Mouse (Mus musculus) lung, postnatal 0 days (tissue): Measurements from ENCODE around the gene Stxbp6. TPM values are rescaled to one million over a fixed set of nuclear protein-coding genes. Genes with fewer than 3 reads are reported as not detected.
A peak's percentile ranks its signal among the peaks of the same experiment; 100 is the strongest.

Source experiments
- ATAC-seq: fragments of 200-750 bp; cut with Nextera tagmentation; 2 replicates; pipeline ENCODE4 v1.8.0; 2017; ENCODE audit warnings: moderate library complexity
- DNase-seq: peaks from one replicate; pipeline ENCODE4 v3.0.0-alpha.2; 2016; ENCODE audit warnings: low spot score
- H3K27ac ChIP-seq: fragments of 300-500 bp; sonication (generic); 2 replicates; pipeline ENCODE4 v1.5.1; 2014; ENCODE audit warnings: antibody characterized with exemption, mild to moderate bottlenecking, low read length, mixed read lengths
- H3K27me3 ChIP-seq: fragments of 300-500 bp; sonication (generic); replicated peaks from 2 replicates; pipeline ENCODE4 v1.6.1; 2014; ENCODE audit warnings: low read length, mixed read lengths; ENCODE audit not compliant: insufficient read depth
- H3K36me3 ChIP-seq: fragments of 300-500 bp; sonication (generic); 2 replicates; pipeline ENCODE4 v1.6.1; 2014; ENCODE audit warnings: low read length, mixed read lengths; ENCODE audit not compliant: insufficient read depth
- H3K4me1 ChIP-seq: fragments of 300-500 bp; sonication (generic); 2 replicates; pipeline ENCODE4 v1.6.1; 2014; ENCODE audit warnings: antibody characterized with exemption, low read depth, low read length, mixed read lengths; ENCODE audit not compliant: insufficient read depth
- H3K4me2 ChIP-seq: fragments of 300-500 bp; sonication (generic); replicated peaks from 2 replicates; pipeline ENCODE4 v1.6.1; 2014; ENCODE audit warnings: low read depth, mild to moderate bottlenecking, low read length, moderate library complexity, mixed read lengths
- H3K4me3 ChIP-seq: fragments of 300-500 bp; sonication (generic); 2 replicates; pipeline ENCODE4 v1.5.1; 2014; ENCODE audit warnings: low read depth, low read length
- H3K9ac ChIP-seq: fragments of 300-500 bp; sonication (generic); replicated peaks from 2 replicates; pipeline ENCODE4 v1.6.1; 2014; ENCODE audit warnings: low read depth, mild to moderate bottlenecking
- H3K9me3 ChIP-seq: fragments of 300-500 bp; sonication (generic); 2 replicates; pipeline ENCODE4 v1.6.1; 2016; ENCODE audit warnings: low read length, mixed read lengths
- CTCF ChIP-seq: IDR thresholded peaks from 2 replicates; pipeline ENCODE4 v1.5.1; 2016; ENCODE audit warnings: antibody characterized with exemption, mild to moderate bottlenecking
- EP300 ChIP-seq: IDR thresholded peaks from 2 replicates; pipeline ENCODE4 v1.6.1; 2016; ENCODE audit warnings: antibody characterized with exemption, mild to moderate bottlenecking, control low read depth
- WGBS: fragments of 180-500 bp; shearing (Covaris S2); extraction: QIAGEN DNeasy Blood & Tissue Kit; methylation state at CpG from one replicate; pipeline ENCODE4 v1.1.7; 2014; 5-methylcytosine and 5-hydroxymethylcytosine counted together
- polyA plus RNA-seq: library from polyadenylated mRNA; unstranded; fragments of >200 nt; fragmentation: Nextera tagmentation; extraction: Ambion mirVana; gene quantifications from 2 replicates; pipeline ENCODE4 v1.2.1, GENCODE M21; 2015

Stxbp6 gene
- polyA plus RNA-seq, 1 experiment from 2014 or later: 22.1 TPM

- Histone ChIP-seq H3K27me3 (no peaks in the 10 kb centered on the region), H3K36me3 (no peaks in the 10 kb centered on the region), H3K9me3 (no peaks in the 10 kb centered on the region), H3K4me3 (no peak overlapping the region), H3K4me1 (no peaks in the 10 kb centered on the region), H3K9ac (no peak overlapping the region), H3K27ac (no peak overlapping the region), H3K4me2 (no peak overlapping the region)
- no peak for DNase-seq
- 77% methylated on average over 1 of the region's 1 CpGs for WGBS
- no peak for ATAC-seq
- no peak for TF ChIP-seq CTCF
- TF ChIP-seq EP300: no peak
Measured at GRCm38 (mm10) chr12:44967448-44967847, 107.1 kb downstream of the Stxbp6 start.

- Histone ChIP-seq H3K9ac (no peak overlapping the region), H3K4me3 (no peak overlapping the region), H3K4me2 (no peak overlapping the region), H3K36me3 (no peaks in the 10 kb centered on the region), H3K9me3 (no peaks in the 10 kb centered on the region), H3K27ac (no peak overlapping the region), H3K27me3 (no peaks in the 10 kb centered on the region), H3K4me1 (no peaks in the 10 kb centered on the region)
- ATAC-seq: peak; percentile 53
- TF ChIP-seq CTCF: no peak
- peak; percentile 79 for TF ChIP-seq EP300
- no peak for DNase-seq
- 78% methylated on average over 3 of the region's 3 CpGs for WGBS
Measured at GRCm38 (mm10) chr12:44957474-44957873, 117.0 kb downstream of the Stxbp6 start.

- H3K27me3 ChIP-seq: no peaks in the 10 kb centered on the region
- no peaks in the 10 kb centered on the region for H3K36me3 ChIP-seq
- H3K4me3 ChIP-seq: no peak overlapping the region
- DNase-seq: no peak
- 81% methylated on average over 2 of the region's 2 CpGs for WGBS
- H3K4me2 ChIP-seq: no peak overlapping the region
- no peak for ATAC-seq
- no peak overlapping the region for H3K27ac ChIP-seq
- no peak overlapping the region for H3K9ac ChIP-seq
- 0 out of 2 replicates have a peak, but pooled peaks cover 2% of the 10 kb centered on the region for H3K4me1 ChIP-seq
- TF ChIP-seq CTCF (no peak), EP300 (no peak)
- H3K9me3 ChIP-seq: no peaks in the 10 kb centered on the region
Measured at GRCm38 (mm10) chr12:44953121-44953520, 121.4 kb downstream of the Stxbp6 start.

GRCm38 (mm10) chr12:44952072-44952471 is 122.4 kb downstream of the Stxbp6 start:
- peak; percentile 44 for ATAC-seq
- Histone ChIP-seq H3K4me3 (no peak overlapping the region), H3K4me2 (no peak overlapping the region), H3K36me3 (no peaks in the 10 kb centered on the region), H3K9ac (no peak overlapping the region), H3K27ac (no peak overlapping the region), H3K4me1 (0 out of 2 replicates have a peak, but pooled peaks cover 2% of the 10 kb centered on the region), H3K27me3 (no peaks in the 10 kb centered on the region), H3K9me3 (no peaks in the 10 kb centered on the region)
- WGBS: 71% methylated on average over 3 of the region's 3 CpGs
- DNase-seq: peak; percentile 50
- TF ChIP-seq CTCF (no peak), EP300 (peak; percentile 35; the same call in 1 of the 2 replicates)

- no peak overlapping the region for H3K4me2 ChIP-seq
- no peak for DNase-seq
- no peak for ATAC-seq
- H3K9me3 ChIP-seq: no peaks in the 10 kb centered on the region
- no peak overlapping the region for H3K27ac ChIP-seq
- no peaks in the 10 kb centered on the region for H3K36me3 ChIP-seq
- 0 out of 2 replicates have a peak, but pooled peaks cover 2% of the 10 kb centered on the region for H3K4me1 ChIP-seq
- H3K4me3 ChIP-seq: no peak overlapping the region
- no peak overlapping the region for H3K9ac ChIP-seq
- TF ChIP-seq CTCF (no peak), EP300 (no peak)
- WGBS: 60% methylated on average over 2 of the region's 2 CpGs
- H3K27me3 ChIP-seq: no peaks in the 10 kb centered on the region
Measured at GRCm38 (mm10) chr12:44950559-44950958, 124.0 kb downstream of the Stxbp6 start.

- Histone ChIP-seq H3K27me3 (no peaks in the 10 kb centered on the region), H3K4me1 (0 out of 2 replicates have a peak, but pooled peaks cover 2% of the 10 kb centered on the region), H3K9me3 (no peaks in the 10 kb centered on the region), H3K27ac (no peak overlapping the region), H3K36me3 (no peaks in the 10 kb centered on the region), H3K9ac (no peak overlapping the region), H3K4me2 (no peak overlapping the region), H3K4me3 (no peak overlapping the region)
- ATAC-seq (no peak), DNase-seq (no peak)
- WGBS: 72% methylated on average over 5 of the region's 5 CpGs
- TF ChIP-seq EP300 (no peak), CTCF (no peak)
Measured at GRCm38 (mm10) chr12:44947823-44948222, 126.7 kb downstream of the Stxbp6 start.

- WGBS: 75% methylated on average over 4 of the region's 4 CpGs
- Histone ChIP-seq H3K4me1 (no peaks in the 10 kb centered on the region), H3K27me3 (no peaks in the 10 kb centered on the region), H3K36me3 (no peaks in the 10 kb centered on the region), H3K4me3 (no peak overlapping the region), H3K4me2 (no peak overlapping the region), H3K27ac (no peak overlapping the region), H3K9ac (no peak overlapping the region), H3K9me3 (no peaks in the 10 kb centered on the region)
- ATAC-seq: no peak
- DNase-seq: no peak
- no peak for TF ChIP-seq EP300
- no peak for TF ChIP-seq CTCF
Measured at GRCm38 (mm10) chr12:44940325-44940724, 134.2 kb downstream of the Stxbp6 start.
